Mouse (Mus musculus): ENCODE measurements at regions not wholly inside any gene's neighbourhood (a gene's known extent, or its start where the extent isn't known, plus 50 kb on each side); places are given as distances from the start of the nearest gene placed in this dataset.
A peak's percentile ranks its signal among the peaks of the same experiment; 100 is the strongest.

DNA sequence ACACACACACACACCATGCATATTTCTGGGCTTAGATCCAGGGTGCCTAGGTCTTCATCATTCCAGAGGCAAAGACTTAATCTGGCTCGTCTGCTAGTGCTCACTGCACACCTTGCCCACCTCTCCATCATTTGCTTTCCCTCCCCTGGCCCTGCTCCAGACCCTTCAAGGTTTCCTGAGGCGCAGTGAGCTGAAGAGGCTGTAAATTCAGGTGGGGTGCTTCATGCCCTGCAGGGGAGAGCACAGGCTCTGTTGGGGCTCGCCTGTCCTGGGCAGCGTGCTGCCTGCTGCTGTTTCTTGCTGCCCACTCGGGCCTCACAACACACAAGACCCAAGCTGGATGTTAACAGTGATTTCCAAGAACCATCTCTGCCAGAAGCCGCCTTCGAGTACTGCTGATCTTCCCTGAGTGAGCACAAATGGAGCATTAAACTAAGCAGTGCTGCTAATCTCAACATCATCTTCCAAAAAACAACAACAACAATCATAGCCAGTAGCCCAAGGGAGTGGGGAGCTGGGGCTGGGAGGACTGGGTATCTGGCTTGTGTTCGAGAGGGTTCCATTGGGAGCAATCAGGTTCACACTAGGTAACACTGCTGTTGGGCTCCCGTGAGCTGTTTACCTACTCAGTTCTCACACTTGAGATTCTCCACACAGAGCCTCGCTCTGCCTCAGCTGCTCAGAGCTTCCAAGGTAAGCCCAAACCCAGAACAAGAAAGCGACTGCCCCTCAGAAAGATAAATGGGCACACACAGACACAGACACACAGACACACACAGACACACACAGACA lies 181.1 kb downstream of the Wdr11 start:
- Histone ChIP-seq H3K27me3 (no peaks in the 10 kb centered on the region), H3K36me3 (no peaks in the 10 kb centered on the region), H3K9me3 (replicated peaks) (no peaks in the 10 kb centered on the region), H3K27ac (no peak overlapping the region), H3K4me1 (replicated peaks) (no peaks in the 10 kb centered on the region), H3K4me2 (no peak overlapping the region), H3K4me3 (replicated peaks) (no peak overlapping the region), H3K9ac (no peak overlapping the region)
- WGBS (ENCODE audit: insufficient replicate concordance): 62% methylated on average over 11 of the region's 11 CpGs
- ATAC-seq (ENCODE audit: low read depth): no peak
- no peak for DNase-seq

DNA sequence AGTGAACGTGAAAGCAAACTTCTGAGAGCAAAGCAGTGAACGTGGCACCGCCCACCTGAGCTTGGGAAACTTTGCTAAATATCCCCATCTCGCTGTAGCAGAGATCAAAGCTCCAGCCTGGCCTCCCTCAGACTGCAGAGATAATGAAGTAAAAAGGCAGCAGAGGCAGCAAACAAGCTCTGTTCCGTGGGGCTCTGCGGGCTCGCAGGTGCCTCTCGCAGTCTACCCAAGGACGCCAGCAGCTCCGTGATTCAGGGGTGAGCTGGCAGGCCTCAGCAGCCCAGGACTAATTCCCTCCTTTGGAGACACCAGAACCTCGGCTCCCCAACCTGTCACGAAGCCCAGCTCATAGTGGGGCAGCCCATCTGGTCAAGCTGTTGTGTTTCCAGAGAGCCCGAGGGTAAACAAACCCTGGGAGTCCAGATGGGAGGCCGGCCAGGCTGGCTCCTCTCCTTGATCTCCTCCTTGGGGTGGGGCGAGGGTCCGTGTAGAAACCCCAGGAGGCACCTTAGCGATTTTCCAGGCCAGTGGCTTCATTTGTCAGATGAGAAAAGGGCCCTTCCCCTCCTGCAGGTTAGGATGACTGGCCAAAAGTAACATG lies 182.7 kb downstream of the Wdr11 start:
- no peaks in the 10 kb centered on the region for H3K9me3 ChIP-seq (replicated peaks)
- H3K36me3 ChIP-seq: no peaks in the 10 kb centered on the region
- H3K9ac ChIP-seq: no peak overlapping the region
- H3K4me1 ChIP-seq (replicated peaks): no peaks in the 10 kb centered on the region
- WGBS (ENCODE audit: insufficient replicate concordance): 20% methylated on average over 17 of the region's 17 CpGs
- H3K27ac ChIP-seq: no peak overlapping the region
- ATAC-seq (ENCODE audit: low read depth) (no peak), DNase-seq (no peak)
- no peak overlapping the region for H3K4me3 ChIP-seq (replicated peaks)
- no peaks in the 10 kb centered on the region for H3K27me3 ChIP-seq
- peak overlapping the region; percentile 32; the same call in 1 of the 2 replicates for H3K4me2 ChIP-seq

DNA sequence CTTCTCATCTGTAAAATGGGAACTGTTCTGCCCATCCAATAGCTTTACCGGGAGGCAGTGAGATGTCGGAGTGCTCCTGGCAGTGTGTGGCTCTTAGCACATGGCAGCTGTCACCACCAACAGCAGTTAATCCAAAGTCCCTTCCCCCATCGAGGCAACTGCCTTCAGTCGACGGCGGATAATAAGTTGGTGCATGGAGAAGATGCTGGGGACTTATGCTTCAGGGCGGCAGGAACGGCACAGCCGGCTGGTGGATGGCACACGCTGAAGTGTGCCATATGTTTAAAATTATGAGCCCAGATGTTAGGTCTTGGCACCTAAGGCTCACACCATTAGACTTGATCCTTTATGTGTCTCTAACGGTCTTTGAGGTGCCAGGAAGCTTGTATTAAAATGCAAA lies 183.5 kb downstream of the Wdr11 start:
- H3K9ac ChIP-seq: no peak overlapping the region
- ATAC-seq (ENCODE audit: low read depth): no peak

DNA sequence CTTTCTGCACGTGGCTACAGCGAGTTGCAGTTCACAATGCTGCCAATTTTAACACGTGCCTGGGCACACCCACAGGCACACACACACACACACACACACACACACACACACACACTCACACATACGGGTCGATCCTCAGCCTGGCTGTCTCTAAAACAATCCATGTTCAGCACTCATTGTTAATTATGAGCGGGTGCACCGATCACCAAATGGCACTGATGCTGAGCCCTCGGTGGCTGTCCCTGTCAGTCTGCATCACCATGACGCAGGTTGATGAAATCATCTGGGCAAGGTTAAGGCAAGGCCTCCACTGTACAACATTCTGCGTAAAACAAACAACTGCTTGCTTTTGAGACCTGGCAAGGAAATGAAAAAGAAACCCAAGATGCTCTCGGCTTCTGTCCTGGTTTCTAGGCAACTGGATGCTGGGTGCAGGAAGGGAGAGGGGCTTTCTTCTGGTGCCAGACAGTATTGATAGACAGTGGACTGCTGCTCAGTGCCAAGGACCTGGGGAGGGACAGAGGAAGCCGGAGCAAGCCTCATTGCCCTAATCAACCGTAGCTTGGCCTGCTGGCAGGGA lies 187.3 kb downstream of the Wdr11 start:
- WGBS (ENCODE audit: insufficient replicate concordance): 62% methylated on average over 13 of the region's 13 CpGs
- ATAC-seq (ENCODE audit: low read depth): no peak

More for the DNA sequence above, 183.5 kb downstream of the Wdr11 start:
- no peaks in the 10 kb centered on the region for H3K9me3 ChIP-seq (replicated peaks)
- H3K4me3 ChIP-seq (replicated peaks): no peak overlapping the region
- no peaks in the 10 kb centered on the region for H3K4me1 ChIP-seq (replicated peaks)
- DNase-seq: no peak
- no peak overlapping the region for H3K27ac ChIP-seq
- WGBS (ENCODE audit: insufficient replicate concordance): 74% methylated on average over 11 of the region's 11 CpGs
- H3K27me3 ChIP-seq: no peaks in the 10 kb centered on the region
- H3K36me3 ChIP-seq: no peaks in the 10 kb centered on the region
- H3K4me2 ChIP-seq: no peak overlapping the region

DNA sequence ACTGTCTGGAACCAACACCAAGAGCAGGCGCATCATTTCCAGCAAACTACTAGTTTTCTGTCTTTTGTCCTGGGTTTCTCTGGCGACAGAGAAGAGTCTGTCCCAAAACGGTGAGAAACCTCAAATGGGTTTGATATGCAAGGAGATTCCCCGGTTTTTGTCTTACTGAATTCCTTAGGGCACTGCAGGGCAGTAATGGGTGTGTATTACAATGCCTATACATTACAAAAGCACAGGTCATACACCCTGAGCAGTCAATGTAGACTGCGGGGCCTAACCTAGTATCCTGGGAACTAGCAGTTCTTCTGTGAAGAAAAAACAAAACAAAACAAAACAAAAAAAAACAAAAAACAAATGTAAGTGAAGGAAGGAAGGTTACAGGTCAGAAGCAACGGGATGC lies 188.3 kb downstream of the Wdr11 start:
- no peak overlapping the region for H3K27ac ChIP-seq
- WGBS (ENCODE audit: insufficient replicate concordance): 50% methylated on average over 6 of the region's 6 CpGs
- H3K4me2 ChIP-seq: no peak overlapping the region

More for the DNA sequence above, 187.3 kb downstream of the Wdr11 start:
- Histone ChIP-seq H3K4me1 (replicated peaks) (no peaks in the 10 kb centered on the region), H3K36me3 (no peaks in the 10 kb centered on the region), H3K27ac (no peak overlapping the region), H3K27me3 (no peaks in the 10 kb centered on the region), H3K4me3 (replicated peaks) (no peak overlapping the region), H3K9ac (no peak overlapping the region), H3K9me3 (replicated peaks) (no peaks in the 10 kb centered on the region), H3K4me2 (no peak overlapping the region)
- DNase-seq: no peak

DNA sequence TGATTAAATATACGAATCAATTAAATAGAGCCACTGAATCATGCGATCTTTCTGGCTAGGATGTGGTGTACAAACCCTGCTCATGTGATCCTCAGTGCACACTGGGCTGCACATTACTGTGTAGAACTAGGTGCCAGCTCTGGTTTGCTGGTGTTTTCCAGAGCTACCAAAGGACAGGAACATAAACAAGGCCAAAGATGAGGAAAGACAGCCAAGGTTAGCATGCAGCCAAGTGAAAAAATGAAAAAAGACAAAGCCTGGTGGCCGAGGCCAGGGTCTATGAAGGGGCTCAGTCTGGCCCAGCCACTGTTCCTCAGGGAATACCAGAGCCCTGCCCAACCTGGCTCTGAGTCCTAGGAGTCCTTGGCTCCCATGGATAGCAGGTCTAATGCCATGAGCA lies 190.1 kb downstream of the Wdr11 start:
- H3K4me3 ChIP-seq (replicated peaks): no peak overlapping the region
- H3K27me3 ChIP-seq: no peaks in the 10 kb centered on the region
- H3K9me3 ChIP-seq (replicated peaks): no peaks in the 10 kb centered on the region
- no peak overlapping the region for H3K9ac ChIP-seq
- DNase-seq (no peak), ATAC-seq (ENCODE audit: low read depth) (no peak)
- no peaks in the 10 kb centered on the region for H3K36me3 ChIP-seq
- no peak overlapping the region for H3K4me2 ChIP-seq
- H3K4me1 ChIP-seq (replicated peaks): no peaks in the 10 kb centered on the region
- no peak overlapping the region for H3K27ac ChIP-seq
- WGBS (ENCODE audit: insufficient replicate concordance): 65% methylated on average over 3 of the region's 3 CpGs

More for the DNA sequence above, 188.3 kb downstream of the Wdr11 start:
- Histone ChIP-seq H3K9ac (no peak overlapping the region), H3K36me3 (no peaks in the 10 kb centered on the region), H3K9me3 (replicated peaks) (no peaks in the 10 kb centered on the region), H3K4me1 (replicated peaks) (no peaks in the 10 kb centered on the region), H3K4me3 (replicated peaks) (no peak overlapping the region), H3K27me3 (no peaks in the 10 kb centered on the region)
- DNase-seq (no peak), ATAC-seq (ENCODE audit: low read depth) (no peak)

DNA sequence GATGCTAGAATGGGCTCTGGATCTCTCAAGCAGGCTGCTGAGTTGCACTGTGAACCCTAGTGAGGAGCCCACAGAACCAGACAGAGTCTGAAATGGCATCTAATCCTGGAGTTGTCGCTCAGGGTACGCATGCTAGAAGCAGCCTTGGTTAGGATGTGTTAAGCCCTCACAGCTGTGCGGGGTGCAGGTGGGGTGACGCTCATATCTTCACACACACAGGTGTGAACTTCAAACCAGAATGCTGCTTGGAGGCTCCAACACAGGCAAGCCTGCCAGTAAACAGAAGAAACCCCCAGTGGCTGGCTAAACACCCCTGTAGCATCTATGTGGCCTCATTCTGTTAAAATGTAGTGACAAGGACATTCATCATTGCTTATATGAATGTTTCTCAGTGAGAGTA lies 193.3 kb downstream of the Wdr11 start:
- Histone ChIP-seq H3K27me3 (no peaks in the 10 kb centered on the region), H3K27ac (no peak overlapping the region), H3K9ac (no peak overlapping the region), H3K4me3 (replicated peaks) (no peak overlapping the region), H3K4me2 (no peak overlapping the region), H3K36me3 (no peaks in the 10 kb centered on the region), H3K9me3 (replicated peaks) (no peaks in the 10 kb centered on the region), H3K4me1 (replicated peaks) (no peaks in the 10 kb centered on the region)
- no peak for DNase-seq
- WGBS (ENCODE audit: insufficient replicate concordance): 61% methylated on average over 4 of the region's 4 CpGs
- ATAC-seq (ENCODE audit: low read depth): no peak

DNA sequence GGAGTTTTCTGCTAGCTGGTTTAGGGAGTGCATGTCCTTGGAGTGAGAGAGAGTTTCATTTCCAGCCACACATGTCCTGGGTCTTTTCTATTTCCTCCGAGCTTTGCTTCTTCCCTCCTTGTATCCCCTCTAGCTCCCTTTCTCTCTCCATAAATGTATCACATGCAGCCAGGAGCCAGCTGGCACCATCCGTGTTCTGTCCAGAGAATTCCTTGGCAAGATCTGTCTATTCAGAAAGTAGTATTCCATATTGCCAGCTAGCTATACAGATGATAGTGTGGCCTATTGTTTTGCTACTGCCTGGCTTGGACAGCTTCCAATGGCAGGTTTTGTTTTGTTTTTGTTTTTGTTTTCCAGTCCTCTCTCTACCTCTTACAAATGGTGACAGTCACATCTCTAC lies 195.3 kb downstream of the Wdr11 start:
- 63% methylated on average over 2 of the region's 2 CpGs for whole genome bisulfite sequencing (ENCODE audit: insufficient replicate concordance)
- Histone ChIP-seq H3K27ac (no peak overlapping the region), H3K9ac (no peak overlapping the region), H3K27me3 (no peaks in the 10 kb centered on the region), H3K9me3 (replicated peaks) (no peaks in the 10 kb centered on the region), H3K4me1 (replicated peaks) (no peaks in the 10 kb centered on the region), H3K4me2 (no peak overlapping the region), H3K4me3 (replicated peaks) (no peak overlapping the region), H3K36me3 (no peaks in the 10 kb centered on the region)
- no peak for DNase-seq
- ATAC-seq (ENCODE audit: low read depth): no peak

DNA sequence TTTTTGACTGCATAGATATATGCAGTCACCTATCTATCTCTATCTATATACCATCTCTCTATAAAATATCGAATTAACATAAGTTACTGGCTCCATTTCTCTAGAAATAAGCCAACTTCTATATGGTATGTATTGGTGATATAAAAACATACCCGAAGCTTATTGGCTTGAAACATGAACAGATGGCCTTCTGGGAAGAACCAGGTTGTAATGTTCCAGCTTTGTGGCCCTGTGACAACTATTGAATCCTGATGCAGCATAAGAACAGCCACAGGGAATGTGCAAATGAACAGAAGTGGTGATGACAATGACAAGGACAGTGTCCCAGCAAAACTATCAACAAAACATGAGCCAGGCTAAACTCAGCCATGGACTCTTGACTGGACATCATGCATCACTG lies 196.1 kb downstream of the Wdr11 start:
- H3K4me1 ChIP-seq (replicated peaks): no peaks in the 10 kb centered on the region
- DNase-seq: no peak
- WGBS (ENCODE audit: insufficient replicate concordance): 43% methylated on average over 2 of the region's 2 CpGs
- no peak overlapping the region for H3K9ac ChIP-seq
- no peak overlapping the region for H3K4me3 ChIP-seq (replicated peaks)
- no peak overlapping the region for H3K27ac ChIP-seq
- no peak overlapping the region for H3K4me2 ChIP-seq
- H3K27me3 ChIP-seq: no peaks in the 10 kb centered on the region
- ATAC-seq (ENCODE audit: low read depth): no peak
- H3K36me3 ChIP-seq: no peaks in the 10 kb centered on the region
- H3K9me3 ChIP-seq (replicated peaks): no peaks in the 10 kb centered on the region

DNA sequence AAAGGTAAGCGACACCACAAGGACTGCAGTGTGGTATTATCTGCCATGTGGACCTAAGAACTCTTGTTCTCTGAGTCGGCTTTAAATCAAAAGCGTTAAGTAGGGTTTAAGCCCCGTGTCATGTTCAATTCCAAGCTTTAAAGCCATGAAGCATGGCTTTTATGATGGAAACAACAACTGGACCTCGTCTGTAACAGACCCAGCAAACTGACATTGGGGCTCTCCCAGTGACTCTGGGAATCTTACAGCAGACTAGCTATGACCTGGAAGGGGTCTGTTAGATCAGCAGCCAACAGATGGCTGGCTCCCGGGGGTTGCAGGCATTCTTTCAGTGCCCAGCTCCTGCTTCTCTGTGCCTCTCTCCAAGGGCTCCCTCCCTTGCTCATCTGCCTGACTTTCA lies 197.8 kb downstream of the Wdr11 start:
- ATAC-seq (ENCODE audit: low read depth) (no peak), DNase-seq (no peak)
- no peaks in the 10 kb centered on the region for H3K27me3 ChIP-seq
- H3K36me3 ChIP-seq: no peaks in the 10 kb centered on the region
- no peak overlapping the region for H3K4me2 ChIP-seq
- H3K4me3 ChIP-seq (replicated peaks): no peak overlapping the region
- H3K9me3 ChIP-seq (replicated peaks): no peaks in the 10 kb centered on the region
- no peaks in the 10 kb centered on the region for H3K4me1 ChIP-seq (replicated peaks)
- no peak overlapping the region for H3K9ac ChIP-seq
- 48% methylated on average over 6 of the region's 6 CpGs for WGBS (ENCODE audit: insufficient replicate concordance)
- H3K27ac ChIP-seq: no peak overlapping the region

DNA sequence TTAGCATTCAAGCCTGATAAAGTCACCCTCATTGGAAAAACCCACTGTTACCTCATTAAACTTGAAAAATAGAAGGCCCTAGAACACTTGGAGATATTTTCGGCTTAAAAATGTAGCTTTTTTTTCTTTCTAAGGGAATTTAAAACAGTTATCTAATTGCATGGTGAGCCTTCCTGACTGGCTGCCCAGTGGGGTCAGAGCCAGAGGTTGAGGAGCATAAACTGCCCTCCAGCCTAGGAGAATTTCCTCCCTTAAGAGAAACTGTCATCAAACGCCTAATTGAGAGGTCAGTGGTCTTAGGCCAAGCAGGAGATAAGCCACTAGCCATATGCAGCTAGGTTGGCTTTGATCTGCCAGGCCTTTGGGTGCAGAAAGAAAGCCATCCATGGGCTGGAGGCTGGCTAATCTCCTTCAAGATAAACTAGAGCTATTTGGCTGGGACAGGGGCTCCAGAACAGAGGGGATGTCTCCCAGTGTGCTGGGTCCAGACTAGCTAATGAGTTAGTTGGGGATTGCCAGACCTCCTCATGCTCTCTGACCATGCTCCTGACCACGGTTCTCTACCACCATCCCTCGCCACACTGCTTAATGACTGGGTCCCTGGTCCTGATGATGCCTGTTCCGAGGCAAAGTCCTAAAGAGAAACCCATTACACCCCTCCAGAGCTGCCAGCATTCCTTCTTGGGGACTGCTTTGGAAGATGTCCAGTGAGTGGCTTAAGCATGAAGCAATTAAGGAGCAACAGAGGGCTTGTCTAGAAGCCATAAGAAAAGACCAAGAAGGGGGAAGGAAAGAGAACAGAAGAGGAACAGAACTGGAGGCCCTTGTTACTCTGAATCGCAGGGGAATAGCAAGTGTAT lies 199.2 kb downstream of the Wdr11 start:
- WGBS (ENCODE audit: insufficient replicate concordance): 36% methylated on average over 6 of the region's 6 CpGs
- H3K4me3 ChIP-seq (replicated peaks): no peak overlapping the region
- H3K27me3 ChIP-seq: no peaks in the 10 kb centered on the region
- H3K27ac ChIP-seq: no peak overlapping the region
- H3K9me3 ChIP-seq (replicated peaks): no peaks in the 10 kb centered on the region
- H3K36me3 ChIP-seq: no peaks in the 10 kb centered on the region
- H3K4me1 ChIP-seq (replicated peaks): no peaks in the 10 kb centered on the region
- no peak for DNase-seq
- no peak for ATAC-seq (ENCODE audit: low read depth)
- H3K9ac ChIP-seq: no peak overlapping the region
- no peak overlapping the region for H3K4me2 ChIP-seq

All from liver, embryonic 13.5 days (tissue).